Mouse (Mus musculus): ENCODE results near the gene Plxnb2.

Gene Plxnb2

GRCm38 (mm10) chr15:89180571-89181229 is at the start of gene Plxnb2:
Gene Plxnb2, minus strand, starts transcription at chr15:89180788.
- DNase-seq (ENCODE audit: low read depth), result no peak

GRCm38 (mm10) chr15:89215611-89216233 is 35.1 kb upstream of the Plxnb2 start:
- DNase-seq (ENCODE audit: low read depth), result no peak

DNA sequence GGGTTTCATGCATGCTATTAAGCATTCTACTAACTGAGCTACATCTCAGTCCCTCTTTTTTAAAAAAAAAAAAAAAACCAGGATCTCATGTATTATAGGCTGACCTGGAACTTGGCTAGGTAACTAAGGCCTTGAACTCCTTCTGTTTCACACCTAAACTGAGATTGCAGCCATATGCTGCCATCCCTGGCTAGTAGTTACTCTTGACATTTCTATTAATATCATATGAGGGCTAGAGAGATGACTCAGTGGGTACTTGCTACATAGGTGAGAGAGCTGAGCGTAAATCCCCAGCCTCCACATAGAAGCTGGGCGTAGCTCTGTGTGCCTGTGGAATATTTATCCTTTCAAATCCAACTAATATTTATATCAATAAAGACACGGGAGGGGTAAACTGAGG is 34.4 kb upstream of the Plxnb2 start:
- DNase-seq (ENCODE audit: low read depth), result no peak

DNA sequence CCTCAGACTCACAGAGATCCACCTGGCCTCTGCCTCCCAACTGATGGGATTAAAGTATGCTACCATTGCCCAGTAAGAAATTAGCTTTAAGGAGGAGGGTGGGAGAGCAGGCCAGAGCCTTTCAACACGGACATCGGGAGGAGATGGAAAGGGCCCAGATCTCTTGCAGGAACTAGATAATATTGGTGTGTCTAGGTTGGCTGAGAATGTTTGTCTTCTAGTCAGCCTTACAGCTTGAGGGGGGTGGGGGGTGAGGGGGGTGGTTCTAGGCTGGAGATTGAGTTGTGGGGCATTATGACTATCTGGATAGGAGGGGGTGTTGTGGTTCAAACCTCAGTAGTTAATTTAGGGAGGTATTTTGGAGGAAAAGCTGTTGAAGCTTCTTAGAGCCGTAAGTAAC is 32.9 kb upstream of the Plxnb2 start:
- DNase-seq (ENCODE audit: low read depth), result no peak

- no peak for DNase-seq (ENCODE audit: low read depth)
Observed at GRCm38 (mm10) chr15:89212495-89212894, 31.9 kb upstream of the Plxnb2 start.

DNA sequence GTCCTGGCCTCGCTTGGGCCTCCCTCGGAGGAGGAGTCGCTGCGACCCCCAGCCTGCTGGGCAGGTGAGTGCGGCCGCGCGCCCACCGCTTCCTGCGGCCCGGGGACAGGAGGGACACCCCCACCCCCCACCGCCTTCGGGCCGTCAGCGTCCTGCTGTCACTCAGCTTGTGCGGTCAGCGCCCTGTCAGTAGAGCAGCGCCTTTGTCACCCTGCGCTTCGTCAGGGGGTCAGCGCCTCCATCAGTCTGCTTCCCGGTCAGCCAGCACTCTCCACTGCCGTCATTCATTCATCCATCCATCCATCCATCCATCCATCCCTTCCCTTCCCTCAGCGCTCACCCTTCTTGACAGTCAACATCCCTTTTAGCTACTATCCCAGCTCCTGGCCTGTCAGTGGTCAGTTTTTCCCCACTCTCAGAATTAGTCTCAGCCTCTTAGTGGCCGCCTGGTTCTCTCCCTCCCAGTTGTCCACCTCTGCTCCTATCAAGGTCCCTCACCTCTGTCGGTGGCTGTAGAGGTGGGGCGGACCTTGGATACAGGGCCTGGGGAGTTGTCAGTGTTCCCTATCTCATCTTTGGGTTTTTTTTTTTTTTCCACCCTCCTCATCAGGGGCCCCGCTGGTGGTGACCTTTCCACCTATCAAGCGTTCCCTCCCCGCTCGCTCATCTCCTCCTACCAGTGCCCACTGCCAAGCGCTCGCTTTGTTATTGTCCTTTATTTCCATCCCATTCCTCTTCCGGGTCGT is 31.3 kb upstream of the Plxnb2 start:
- DNase-seq (ENCODE audit: low read depth), result peak; percentile 48

DNA sequence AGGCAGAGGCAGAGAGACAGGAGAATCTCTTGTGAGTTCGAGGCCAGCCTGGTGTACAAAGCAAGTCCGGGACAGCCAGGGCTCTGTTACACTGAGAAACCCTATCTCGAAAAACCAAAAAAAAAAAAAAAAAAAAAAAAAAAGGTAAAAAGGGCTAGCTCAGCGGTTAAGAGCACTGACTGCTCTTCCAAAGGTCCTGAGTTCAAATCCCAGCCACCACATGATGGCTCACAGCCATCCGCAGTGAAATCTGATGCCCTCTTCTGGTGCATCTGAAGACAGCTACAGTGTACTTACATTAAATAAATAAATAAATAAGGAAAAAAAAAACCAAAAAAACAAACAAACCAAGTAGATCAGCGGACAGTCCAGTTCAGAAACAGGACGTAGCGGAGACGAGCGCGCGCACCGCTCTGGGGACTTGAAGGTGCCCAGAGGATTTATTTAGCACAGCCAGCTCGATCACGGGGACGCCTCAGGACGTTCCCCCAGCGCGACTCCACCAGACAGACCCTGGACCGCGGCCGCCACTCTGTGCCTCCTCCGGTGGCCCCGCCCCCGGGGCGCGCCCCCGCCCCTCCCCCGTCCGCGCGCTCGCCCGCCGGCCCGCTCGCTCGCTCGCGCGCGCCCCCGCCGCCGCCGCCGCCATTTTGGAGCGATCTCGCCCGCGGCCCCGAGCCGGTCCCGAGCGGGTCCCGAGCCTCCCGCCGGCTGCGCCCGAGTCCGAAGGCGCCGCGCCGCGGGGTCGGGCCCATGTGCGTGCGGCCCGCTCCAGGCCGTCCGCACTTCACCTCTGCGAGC is 30.5 kb upstream of the Plxnb2 start, which contains the start of gene Ppp6r2:
Gene Ppp6r2, plus strand, starts transcription at position 639 of the 801 bp plus-strand sequence.
- peak; percentile 87 for DNase-seq (ENCODE audit: low read depth)

DNA sequence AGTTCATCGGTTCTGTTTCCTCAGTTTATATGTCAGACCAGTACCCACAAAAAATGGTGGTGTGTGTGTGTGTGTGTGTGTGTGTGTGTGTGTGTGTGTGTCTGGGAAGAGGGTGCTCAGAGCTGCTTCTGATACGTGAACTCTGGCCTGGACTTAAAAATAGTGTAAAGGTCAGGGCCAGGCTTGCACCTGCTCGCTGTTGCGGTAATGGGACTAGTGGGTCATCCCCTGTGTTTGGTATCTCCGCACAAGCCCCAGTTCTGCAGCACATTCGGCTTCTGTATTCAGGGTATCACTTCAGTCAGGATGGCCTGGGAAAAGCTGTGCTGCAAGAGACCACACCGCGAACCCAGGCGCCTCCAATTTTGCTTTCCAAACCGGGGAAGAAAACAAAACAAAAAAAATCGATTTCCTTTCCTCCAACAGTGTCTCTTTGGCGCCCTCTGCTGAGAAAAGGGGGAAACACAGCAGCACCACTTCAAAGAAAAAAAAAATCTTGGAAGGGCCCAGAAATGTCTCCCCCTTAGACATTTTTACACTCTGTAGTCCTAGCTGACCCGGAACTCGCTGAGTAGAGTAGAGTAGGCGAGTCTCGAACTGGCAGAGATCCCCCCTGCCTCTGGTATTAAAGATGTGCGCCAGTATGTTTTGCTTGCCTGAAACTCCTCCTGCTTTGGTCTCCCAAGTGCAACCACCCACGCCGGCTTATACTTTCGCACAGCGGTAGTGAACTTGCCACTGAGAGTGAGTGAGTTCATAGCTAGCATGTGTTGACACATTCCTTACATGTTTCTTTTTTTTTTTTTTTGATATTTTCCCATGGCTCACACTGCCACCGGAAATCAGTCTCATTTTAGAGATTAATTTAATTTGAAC is 29.5 kb upstream of the Plxnb2 start:
- peak; percentile 93 for DNase-seq (ENCODE audit: low read depth)

- no peak for DNase-seq (ENCODE audit: low read depth)
Observed at GRCm38 (mm10) chr15:89207457-89207856, 26.9 kb upstream of the Plxnb2 start.

GRCm38 (mm10) chr15:89197056-89197455 is 16.5 kb upstream of the Plxnb2 start:
- DNase-seq (ENCODE audit: low read depth), result no peak

DNA sequence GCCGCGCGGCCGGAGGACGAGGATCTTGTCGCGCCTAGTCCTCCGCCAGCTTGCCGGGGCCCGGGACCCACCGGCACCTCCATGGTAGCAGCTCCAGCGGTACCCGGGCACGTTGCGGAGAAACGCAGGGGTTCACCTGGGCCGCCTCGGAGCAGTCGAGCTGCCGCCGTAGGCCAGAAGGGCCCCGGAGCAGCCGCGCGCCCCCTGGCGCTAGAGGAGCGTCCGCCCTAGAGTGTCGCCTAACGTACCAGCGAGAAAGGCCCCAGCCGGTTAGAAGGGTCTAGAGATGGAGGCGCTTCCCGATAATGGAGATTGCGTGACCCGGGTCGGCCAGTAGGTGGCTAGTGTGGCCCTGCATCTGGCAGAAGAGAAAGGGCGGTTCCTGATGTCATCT is 15.7 kb upstream of the Plxnb2 start, which contains the start of gene Dennd6b:
Gene Dennd6b, minus strand, starts transcription at position 184 of the 394 bp plus-strand sequence.
- peak; percentile 97 for DNase-seq (ENCODE audit: low read depth)

DNA sequence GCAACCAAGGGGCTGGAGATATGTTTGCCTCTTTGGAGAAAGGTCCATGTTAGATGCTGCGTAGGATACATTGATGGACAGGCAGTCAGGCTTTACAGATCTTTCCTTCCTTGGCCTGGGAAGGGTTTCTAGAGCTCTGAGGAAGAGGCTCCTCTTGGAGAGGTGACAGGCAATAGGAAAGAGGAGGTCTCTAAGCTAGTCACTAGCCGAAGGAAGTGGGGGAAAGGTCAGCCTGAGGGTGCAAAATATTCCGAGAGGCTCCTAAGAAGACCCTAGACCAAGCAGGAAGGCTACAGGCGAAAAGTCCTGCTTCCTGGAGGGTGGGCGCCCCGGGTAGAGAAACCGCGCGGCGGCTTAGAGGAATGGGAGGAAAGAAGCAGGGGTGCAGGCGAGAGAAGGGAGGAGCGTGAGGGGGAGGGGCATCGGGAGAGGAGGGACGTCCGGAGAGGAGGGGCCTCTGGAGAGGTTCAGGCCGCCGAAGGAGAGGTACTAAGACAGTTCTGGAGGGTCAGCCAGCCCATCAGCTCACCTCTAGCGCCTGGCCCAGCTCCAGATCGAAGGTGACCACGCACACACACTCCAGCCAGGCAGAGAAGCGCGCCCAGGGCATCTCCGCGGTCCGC is 15.2 kb upstream of the Plxnb2 start:
- DNase-seq (ENCODE audit: low read depth), result peak; percentile 92

GRCm38 (mm10) chr15:89195261-89195681 is 14.7 kb upstream of the Plxnb2 start:
- DNase-seq (ENCODE audit: low read depth), result peak; percentile 13

DNA sequence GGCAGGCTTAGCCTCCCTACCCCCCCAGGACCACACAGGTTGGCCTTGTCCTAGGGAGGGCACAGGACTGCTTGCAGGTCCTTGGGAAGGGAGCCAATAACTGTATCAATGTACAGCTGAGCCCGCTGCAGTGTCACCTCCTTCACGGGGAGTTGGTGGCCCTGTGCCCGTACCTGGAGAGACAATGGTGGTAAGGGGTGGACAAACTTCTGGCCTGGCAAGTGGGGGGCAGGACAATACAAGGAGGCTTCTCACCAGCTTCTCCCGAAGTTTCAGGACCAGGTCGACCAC is 4.3 kb upstream of the Plxnb2 start:
- no peak for DNase-seq (ENCODE audit: low read depth)

- DNase-seq (ENCODE audit: low read depth), result no peak
Observed at GRCm38 (mm10) chr15:89184141-89184936, 3.8 kb upstream of the Plxnb2 start.

DNA sequence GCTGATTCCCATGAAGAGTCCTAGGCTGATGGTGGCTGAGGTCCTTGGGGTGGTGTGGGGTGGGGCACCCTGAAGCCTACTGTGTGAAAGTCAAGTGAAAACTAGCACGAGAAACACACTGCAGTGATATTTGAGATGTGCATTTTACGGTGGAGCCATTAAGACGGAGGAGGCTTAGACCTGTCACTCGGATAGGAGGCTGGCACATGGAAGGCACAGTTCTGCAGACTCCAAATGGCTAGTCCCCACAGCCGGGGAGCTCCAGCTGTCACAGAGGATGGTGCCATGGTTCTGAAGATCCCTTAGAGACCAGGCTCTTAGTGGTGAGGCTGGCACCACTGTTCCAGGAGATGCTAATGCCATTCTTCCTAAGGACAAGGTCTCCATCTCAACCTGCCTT is 2.3 kb upstream of the Plxnb2 start:
- no peak for DNase-seq (ENCODE audit: low read depth)

GRCm38 (mm10) chr15:89182328-89182741 is 1.7 kb upstream of the Plxnb2 start:
- peak; percentile 70 for DNase-seq (ENCODE audit: low read depth)

- peak; percentile 75 for DNase-seq (ENCODE audit: low read depth)
Observed at GRCm38 (mm10) chr15:89181561-89182270, 1.1 kb upstream of the Plxnb2 start.

GRCm38 (mm10) chr15:89180081-89180541 is 477 bp downstream of the Plxnb2 start:
- no peak for DNase-seq (ENCODE audit: low read depth)

Data from 416B (cell line).